Mouse (Mus musculus) lung, adult 2 months (tissue): ENCODE data around the gene Lss. TPM values are rescaled to one million over a fixed set of nuclear protein-coding genes. Genes with fewer than 3 reads are reported as not detected.

ENCODE experiments used
- DNase-seq: peaks from one replicate; pipeline ENCODE4 v3.0.0; 2022
- H3K4me1 ChIP-seq: fragments of 200-500 bp; 2 replicates; pipeline ENCODE4 v1.6.1; 2011; ENCODE audit warnings: low read length; ENCODE audit not compliant: control insufficient read depth, insufficient read depth
- H3K4me3 ChIP-seq: fragments of 200-500 bp; replicated peaks from 2 replicates; pipeline ENCODE3; 2011; ENCODE audit warnings: low read depth, mild to moderate bottlenecking, control low read depth, low read length; ENCODE audit errors: extremely low read depth
- CTCF ChIP-seq: fragments of 200-500 bp; IDR thresholded peaks from 2 replicates; pipeline ENCODE4 v1.5.1; 2011; ENCODE audit warnings: mild to moderate bottlenecking, low read length, control low read depth; ENCODE audit not compliant: insufficient read depth
- POLR2A ChIP-seq: fragments of 200-500 bp; IDR thresholded peaks from 2 replicates; pipeline ENCODE4 v1.6.1; 2011; ENCODE audit warnings: low read depth, mild to moderate bottlenecking, control low read depth, low read length, borderline replicate concordance; ENCODE audit errors: extremely low read depth
- WGBS: fragments of 180-500 bp; shearing (Covaris S2); methylation state at CpG from one replicate; pipeline ENCODE4 v1.1.7; 2018; 5-methylcytosine and 5-hydroxymethylcytosine counted together
- polyA plus RNA-seq: library from polyadenylated mRNA; depleted of rRNA; stranded (reverse); fragments of >200 nt; gene quantifications from 2 replicates; pipeline ENCODE4 v1.2.3, GENCODE M21; 2012

Lss gene
- polyA plus RNA-seq, 1 experiment, result 30.0 TPM

GRCm38 (mm10) chr10:76554061-76554460, 22.7 kb downstream of the Lss start:
- no peak for DNase-seq
- TF ChIP-seq CTCF (no peak), POLR2A (no peak)
- H3K4me3 ChIP-seq, result no peak overlapping the region
- 78% methylated on average over 5 of the region's 5 CpGs for WGBS
- no peaks in the 10 kb centered on the region for H3K4me1 ChIP-seq

GRCm38 (mm10) chr10:76561972-76562371, 30.6 kb downstream of the Lss start, which contains the start of gene Spatc1l:
Gene Spatc1l (plus strand): TSS chr10:76562272.
- no peaks in the 10 kb centered on the region for H3K4me1 ChIP-seq
- TF ChIP-seq CTCF, result no peak
- TF ChIP-seq POLR2A, result no peak
- no peak within 1 kb of the TSS for H3K4me3 ChIP-seq
- WGBS, result 87% methylated on average over 10 of the region's 10 CpGs
- no peak for DNase-seq

- Histone ChIP-seq H3K4me3 (no peak overlapping the region), H3K4me1 (no peaks in the 10 kb centered on the region)
- 89% methylated on average over 22 of the region's 22 CpGs for WGBS
- TF ChIP-seq CTCF (no peak), POLR2A (no peak)
- DNase-seq, result no peak
Observed at GRCm38 (mm10) chr10:76569996-76570685, 38.8 kb downstream of the Lss start.

GRCm38 (mm10) chr10:76571070-76571469, 39.7 kb downstream of the Lss start:
- H3K4me1 ChIP-seq, result no peaks in the 10 kb centered on the region
- TF ChIP-seq CTCF, result no peak
- no peak for TF ChIP-seq POLR2A
- 67% methylated on average over 2 of the region's 2 CpGs for WGBS
- no peak for DNase-seq
- H3K4me3 ChIP-seq, result no peak overlapping the region

- TF ChIP-seq POLR2A, result no peak
- no peak for TF ChIP-seq CTCF
- DNase-seq, result no peak
- Histone ChIP-seq H3K4me3 (no peak overlapping the region), H3K4me1 (no peaks in the 10 kb centered on the region)
- WGBS, result 86% methylated on average over 3 of the region's 3 CpGs
Observed at GRCm38 (mm10) chr10:76572151-76572550, 40.8 kb downstream of the Lss start.

GRCm38 (mm10) chr10:76575374-76575773, 44.0 kb downstream of the Lss start, which contains the start of gene Ftcd:
Gene Ftcd (plus strand): TSS chr10:76575648.
- WGBS, result 84% methylated on average over 3 of the region's 3 CpGs
- Histone ChIP-seq H3K4me3 (no peak within 1 kb of the TSS), H3K4me1 (no peaks in the 10 kb centered on the region)
- DNase-seq, result no peak
- TF ChIP-seq POLR2A (no peak), CTCF (no peak)

GRCm38 (mm10) chr10:76576920-76577319, 45.5 kb downstream of the Lss start:
- no peak for DNase-seq
- no peaks in the 10 kb centered on the region for H3K4me1 ChIP-seq
- no peak overlapping the region for H3K4me3 ChIP-seq
- 64% methylated on average over 7 of the region's 7 CpGs for WGBS
- TF ChIP-seq CTCF, result no peak
- no peak for TF ChIP-seq POLR2A

GRCm38 (mm10) chr10:76584138-76584537, 52.8 kb downstream of the Lss start:
- H3K4me1 ChIP-seq, result no peaks in the 10 kb centered on the region
- no peak overlapping the region for H3K4me3 ChIP-seq
- 27% methylated on average over 10 of the region's 10 CpGs for WGBS
- no peak for DNase-seq
- no peak for TF ChIP-seq POLR2A
- TF ChIP-seq CTCF, result no peak

- Histone ChIP-seq H3K4me3 (no peak overlapping the region), H3K4me1 (no peaks in the 10 kb centered on the region)
- WGBS, result 34% methylated on average over 1 of the region's 1 CpGs
- no peak for DNase-seq
- TF ChIP-seq CTCF (no peak), POLR2A (no peak)
Observed at GRCm38 (mm10) chr10:76586190-76586589, 54.8 kb downstream of the Lss start.

- TF ChIP-seq CTCF, result no peak
- TF ChIP-seq POLR2A, result no peak
- H3K4me1 ChIP-seq, result no peaks in the 10 kb centered on the region
- H3K4me3 ChIP-seq, result no peak overlapping the region
- DNase-seq, result no peak
- WGBS, result 67% methylated on average over 11 of the region's 11 CpGs
Observed at GRCm38 (mm10) chr10:76590197-76590596, 58.8 kb downstream of the Lss start.

- 91% methylated on average over 31 of the region's 31 CpGs for WGBS
- no peak for DNase-seq
- H3K4me3 ChIP-seq, result no peak overlapping the region
- no peaks in the 10 kb centered on the region for H3K4me1 ChIP-seq
- TF ChIP-seq POLR2A (no peak), CTCF (no peak)
Observed at GRCm38 (mm10) chr10:76596338-76596737, 65.0 kb downstream of the Lss start.
